Mouse (Mus musculus) right cerebral cortex, postnatal 25 days (tissue): ENCODE data around the gene Btg3.

Experiments used
- DNase-seq: peaks from one replicate; pipeline ENCODE4 v3.0.0; 2022

Gene Btg3

GRCm38 (mm10) chr16:78343792-78344191 lies 33.2 kb downstream of the Btg3 start:
- no peak for DNase-seq

DNA sequence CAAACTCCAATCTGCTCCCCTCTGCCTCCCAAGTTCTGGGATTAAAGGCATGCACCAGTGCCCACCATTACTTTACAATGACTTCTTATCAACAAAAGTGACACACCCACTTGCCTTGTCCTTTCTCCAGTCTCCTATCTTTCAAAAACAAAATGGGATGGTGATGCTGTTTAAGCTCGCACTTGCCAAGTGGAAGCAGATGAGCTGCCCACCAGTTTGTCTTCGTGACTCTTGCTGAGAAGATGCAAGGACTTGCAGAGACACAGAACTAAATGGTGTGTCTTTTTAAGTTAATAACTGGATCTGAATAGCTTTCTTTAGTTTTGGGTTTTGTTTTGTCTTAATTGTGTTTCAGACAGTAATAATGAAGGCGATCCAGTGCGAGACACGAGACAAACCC lies 34.2 kb downstream of the Btg3 start:
- no peak for DNase-seq

- no peak for DNase-seq
Measured at GRCm38 (mm10) chr16:78341356-78341755, 35.6 kb downstream of the Btg3 start.

GRCm38 (mm10) chr16:78337226-78337625 lies 39.8 kb downstream of the Btg3 start:
- no peak for DNase-seq

DNA sequence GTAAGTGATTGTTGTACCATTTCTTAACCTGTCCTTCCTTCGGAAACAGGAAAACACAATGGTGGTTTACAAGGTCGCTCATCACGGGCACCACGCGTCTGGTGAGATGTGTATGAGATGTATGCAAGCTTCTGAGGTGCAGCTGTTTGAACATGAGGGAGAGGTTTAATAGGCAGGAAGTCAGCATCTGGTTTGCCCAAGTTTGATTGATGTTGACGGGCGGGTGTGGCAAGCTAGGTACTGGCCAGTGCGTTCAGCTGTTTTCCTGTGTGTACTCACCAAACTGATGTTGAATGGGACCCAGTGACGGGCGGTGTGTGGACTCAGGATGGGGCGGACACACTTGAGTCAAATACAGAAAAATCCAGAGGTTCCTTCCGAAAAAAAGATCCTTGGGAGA lies 49.0 kb downstream of the Btg3 start:
- DNase-seq = no peak

DNA sequence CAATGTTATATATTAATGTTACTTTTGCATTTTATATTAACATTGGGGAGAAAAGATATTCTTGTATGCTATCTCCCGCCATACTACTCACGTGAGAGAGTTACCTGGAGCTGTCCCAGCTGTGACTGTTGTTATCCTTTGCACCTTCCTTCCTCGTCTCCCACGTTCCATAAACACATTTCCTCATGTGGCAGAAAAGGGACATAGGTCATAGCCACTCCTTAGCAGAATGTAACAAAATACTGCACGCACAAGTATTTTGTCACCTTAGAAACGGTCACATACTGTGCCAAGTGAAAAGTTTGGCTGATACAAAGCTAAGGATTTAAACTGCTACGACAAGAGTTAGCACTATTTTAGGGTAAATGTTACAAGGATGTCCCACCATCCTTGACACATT lies 49.4 kb downstream of the Btg3 start:
- DNase-seq = no peak

- no peak for DNase-seq
Measured at GRCm38 (mm10) chr16:78325972-78326848, 50.8 kb downstream of the Btg3 start.

DNA sequence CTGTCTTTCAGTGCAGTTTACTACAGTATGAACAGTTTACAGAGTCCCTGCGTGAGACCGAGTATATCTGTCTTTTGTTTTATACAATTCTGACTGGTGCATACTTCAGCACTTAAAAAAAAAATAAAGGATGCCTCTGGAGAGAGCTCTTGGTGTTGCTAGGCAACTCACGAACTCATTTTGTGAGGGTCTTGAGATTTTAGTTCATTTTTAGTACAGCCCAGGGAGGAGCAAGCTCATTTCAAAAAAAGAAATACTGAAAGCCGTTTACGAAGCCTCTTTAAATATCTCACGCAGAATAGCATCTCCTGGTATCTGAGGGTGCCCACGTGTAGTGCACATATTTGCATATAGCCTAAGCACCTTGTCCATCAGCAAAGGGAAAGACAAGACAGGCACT lies 54.9 kb downstream of the Btg3 start:
- DNase-seq = no peak

DNA sequence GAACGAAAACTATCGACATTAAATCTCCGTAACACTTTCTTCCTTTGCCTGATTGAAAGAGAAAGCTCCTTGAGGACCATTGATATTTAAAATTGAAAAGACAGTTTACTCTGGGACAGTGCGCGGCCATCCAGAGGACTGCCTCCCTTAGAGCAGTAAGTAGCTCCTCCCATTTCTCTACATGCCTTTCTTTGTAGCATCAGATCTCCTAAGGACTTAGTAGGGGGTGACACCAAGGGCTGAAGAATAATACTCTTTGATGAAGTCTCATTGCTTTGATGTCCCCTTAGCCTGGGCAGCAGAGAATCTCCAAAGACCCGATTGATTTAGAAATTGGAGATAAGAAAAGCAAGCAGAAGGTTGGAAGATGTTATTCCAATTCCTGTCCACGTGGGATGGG lies 55.4 kb downstream of the Btg3 start:
- DNase-seq = no peak

GRCm38 (mm10) chr16:78319711-78320110 lies 57.3 kb downstream of the Btg3 start:
- no peak for DNase-seq

DNA sequence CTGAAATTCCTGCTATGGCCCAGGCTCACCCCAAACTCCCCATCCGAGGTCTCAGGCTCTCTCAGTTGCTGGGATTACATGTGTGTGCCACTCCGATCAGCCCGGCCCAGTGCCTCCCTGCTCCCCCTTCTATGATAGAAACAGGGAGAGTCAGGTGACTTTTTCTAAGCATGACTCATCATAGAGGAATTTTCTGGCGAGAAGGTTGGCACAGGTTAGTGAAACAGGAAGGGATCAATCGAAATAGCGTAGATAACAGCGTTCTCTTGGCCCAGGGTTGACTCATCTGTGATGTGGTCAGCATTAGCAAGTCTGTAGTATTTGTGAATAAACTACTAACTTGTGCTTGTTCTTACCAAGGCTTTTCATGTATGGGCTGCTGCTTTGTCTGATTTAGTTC lies 59.0 kb downstream of the Btg3 start:
- no peak for DNase-seq

- peak; percentile 57 for DNase-seq
Measured at GRCm38 (mm10) chr16:78316849-78317248, 60.1 kb downstream of the Btg3 start.

GRCm38 (mm10) chr16:78314026-78314425 lies 63.0 kb downstream of the Btg3 start:
- DNase-seq = no peak

- no peak for DNase-seq
Measured at GRCm38 (mm10) chr16:78313135-78313887, 63.7 kb downstream of the Btg3 start.

DNA sequence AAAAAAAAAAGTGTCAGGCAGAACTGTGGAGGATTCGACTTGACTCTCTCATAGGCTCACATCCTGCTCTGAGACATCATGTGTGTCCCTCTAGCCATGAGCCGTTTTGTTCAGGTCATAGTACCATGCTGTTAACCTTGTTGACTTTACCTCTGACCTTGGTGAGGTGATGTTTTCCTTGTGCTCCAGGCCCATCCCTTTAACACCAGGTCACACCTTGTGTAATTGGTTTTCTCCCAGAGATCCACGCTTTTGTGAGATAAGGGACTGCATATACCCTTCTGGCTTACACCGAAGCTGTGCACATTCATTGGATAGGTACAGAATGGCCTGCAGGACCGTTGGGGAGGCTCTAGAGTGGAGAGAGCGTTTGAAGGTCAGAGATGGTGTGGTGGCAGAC lies 67.7 kb downstream of the Btg3 start:
- no peak for DNase-seq

DNA sequence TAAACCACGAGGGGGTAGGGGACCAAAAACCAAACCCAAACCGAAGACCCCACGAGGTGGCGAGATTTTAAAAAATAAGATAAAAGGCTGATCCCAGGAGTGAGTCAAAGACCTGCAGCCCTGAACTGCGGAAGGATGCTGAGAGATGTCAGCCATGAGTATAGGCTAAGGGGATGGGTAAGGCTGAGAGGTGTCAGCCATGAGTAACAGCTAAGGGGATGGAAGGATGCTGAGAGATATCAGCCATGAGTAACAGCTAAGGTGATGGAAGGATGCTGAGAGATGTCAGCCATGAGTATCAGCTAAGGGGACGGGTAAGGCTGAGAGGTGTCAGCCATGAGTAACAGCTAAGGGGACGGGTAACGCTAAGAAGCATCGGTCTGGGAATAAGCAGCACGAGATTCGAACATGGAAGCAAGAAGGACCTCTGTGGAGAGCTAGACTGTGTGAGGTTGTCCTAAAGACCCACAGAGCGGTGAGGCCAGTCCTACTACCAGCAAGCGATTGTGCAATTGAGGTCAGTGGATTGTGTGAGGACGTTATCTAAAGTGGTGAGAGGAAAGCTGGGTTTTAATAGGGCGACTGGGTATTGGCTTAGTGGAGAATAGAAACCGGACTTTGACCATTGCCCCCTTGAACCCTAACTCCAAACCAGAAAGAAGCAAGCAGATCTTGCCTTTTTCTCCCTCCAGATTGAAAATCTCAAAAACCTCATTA lies 69.4 kb downstream of the Btg3 start:
- no peak for DNase-seq

DNA sequence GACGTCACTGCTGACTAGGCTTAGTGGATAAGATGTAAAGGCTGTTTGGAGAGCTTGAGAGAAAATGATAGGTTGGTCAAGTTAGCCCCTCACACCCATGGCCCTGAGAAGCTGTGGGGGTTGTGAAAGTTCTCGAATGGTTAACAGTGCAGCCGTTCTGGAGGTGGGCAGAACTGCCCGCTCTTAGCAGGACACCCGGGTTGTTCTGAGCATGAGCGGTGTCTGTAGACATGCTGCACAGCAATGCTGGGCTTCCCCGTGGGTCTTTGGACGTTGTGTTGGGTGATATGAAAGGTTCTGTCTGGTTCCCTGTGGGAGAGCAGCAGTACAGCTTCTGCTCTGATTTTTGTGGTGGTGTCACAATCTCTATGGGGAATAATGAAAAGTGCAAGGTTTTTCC lies 70.4 kb downstream of the Btg3 start:
- no peak for DNase-seq

GRCm38 (mm10) chr16:78305606-78306100 lies 71.3 kb downstream of the Btg3 start:
- DNase-seq = no peak

DNA sequence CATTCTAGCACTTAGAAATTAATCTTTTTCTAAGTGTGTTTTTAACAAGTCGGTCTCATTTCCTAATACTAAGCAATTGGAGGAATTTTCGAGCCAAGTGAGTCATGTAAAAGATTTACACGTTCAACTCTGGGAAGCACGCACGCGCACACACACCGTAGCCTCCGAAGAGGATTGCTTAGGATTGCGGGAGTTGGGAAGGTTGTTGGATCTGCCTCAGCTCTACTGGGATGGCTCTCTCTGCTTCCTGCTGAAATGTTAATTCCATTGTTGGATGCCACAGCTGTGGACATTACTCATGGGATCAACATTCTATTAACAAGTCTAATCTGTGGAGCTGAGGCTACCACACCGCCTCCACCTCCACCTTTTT lies 74.3 kb downstream of the Btg3 start:
- DNase-seq = peak; percentile 52

- DNase-seq = no peak
Measured at GRCm38 (mm10) chr16:78301831-78302677, 74.9 kb downstream of the Btg3 start.

- DNase-seq = peak; percentile 88
Measured at GRCm38 (mm10) chr16:78301183-78301830, 75.7 kb downstream of the Btg3 start, which contains the start of gene Cxadr. Cxadr (plus strand) TSS chr16:78301489.

DNA sequence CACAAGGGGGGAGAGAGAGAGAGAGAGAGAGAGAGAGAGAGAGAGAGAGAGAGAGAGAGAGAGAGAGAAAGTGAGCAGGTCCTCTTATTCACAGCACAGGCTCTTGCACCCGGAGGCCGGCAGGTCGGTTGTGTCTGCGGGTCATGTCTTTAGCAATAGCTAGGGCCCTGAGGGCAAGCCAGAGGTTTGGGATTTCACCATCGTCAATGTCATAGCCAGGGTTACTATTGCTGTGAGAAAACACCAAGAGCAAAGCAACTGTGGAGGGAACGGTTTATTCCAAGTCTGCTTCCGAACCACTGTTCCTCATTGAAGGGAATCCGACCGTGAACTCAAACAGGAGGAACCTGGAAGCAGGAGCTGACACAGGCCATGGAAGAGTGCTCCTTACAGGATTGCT lies 80.9 kb downstream of the Btg3 start:
- no peak for DNase-seq
